12 mouse cellular contexts compared by ENCODE assay signal in the genomic region with DNA sequence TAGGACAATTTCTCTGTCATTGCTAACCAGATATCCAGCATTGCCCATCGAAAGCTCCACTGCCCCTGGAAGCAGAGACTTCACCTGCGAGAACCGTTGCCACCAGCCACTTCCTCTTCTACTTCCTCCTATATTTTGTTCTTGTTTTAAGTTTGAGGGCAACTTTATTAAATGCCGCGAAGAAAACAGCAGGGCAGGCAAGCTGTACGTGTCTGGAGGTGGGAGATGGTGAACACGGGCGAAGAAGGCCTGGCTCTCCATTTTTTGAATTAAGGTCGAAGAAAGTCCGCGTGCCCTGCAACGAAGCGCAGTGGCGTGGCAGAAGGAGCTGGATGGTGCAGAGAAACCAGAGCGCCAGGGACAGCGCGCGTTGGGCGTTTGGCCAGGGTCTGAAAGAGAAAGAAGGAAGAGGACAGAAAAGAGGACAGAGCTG. TPM values are rescaled to one million over a fixed set of nuclear protein-coding genes. Genes with fewer than 3 reads are reported as not detected.
DNase-seq lines count a peak whose midpoint lies in the region; ATAC-seq and TF ChIP-seq lines count a peak whose summit lies in the region.
"Had no signal": no experiment of that assay in that cellular context is flagged by ENCODE, and none has a peak within 500 bp of the region (broad histone marks: within the 10 kb centered on the region; RNA-seq: fewer than 3 reads in every experiment).

No protein-coding gene starts in this region.

- no peaks in the 10 kb centered on the region for H3K9me3 ChIP-seq in liver, embryonic 16.5 days (replicated peaks; ENCODE audit: control insufficient read depth, low read length)
- no peaks in the 10 kb centered on the region for H3K9me3 ChIP-seq in forebrain, embryonic 16.5 days (ENCODE audit: control insufficient read depth, low read length)
- H3K9me3 ChIP-seq: limb, embryonic 12.5 days had no signal

- no peak for TF ChIP-seq CTCF in left cerebral cortex, adult 2 months (IDR thresholded peaks at IDR 0.05)
- no peak for TF ChIP-seq CTCF in bone marrow, adult 2 months (IDR thresholded peaks at IDR 0.05; ENCODE audit: control insufficient read depth, insufficient read depth, low read length)

- peak overlapping the region; percentile 47 for H3K9ac ChIP-seq in liver, embryonic 16.5 days (ENCODE audit: low read depth, low read length)
- no peak overlapping the region for H3K9ac ChIP-seq in forebrain, embryonic 16.5 days (replicated peaks; ENCODE audit: low read depth, low read length)
- H3K9ac ChIP-seq: limb, embryonic 12.5 days had no signal

- intact Hi-C loops in left cerebral cortex, postnatal 4 days (cut with DNase I), result no loop called here
- intact Hi-C loops in left cerebral cortex, adult 2 months (cut with DNase I), result no loop called here

- peak; percentile 44 for TF ChIP-seq POLR2A in bone marrow, adult 2 months (IDR thresholded peaks at IDR 0.05; ENCODE audit: borderline replicate concordance, control insufficient read depth, low read depth, low read length)

- peak; percentile 6 for DNase-seq in left cerebral cortex, postnatal 4 days
- no peak for DNase-seq in left cerebral cortex, adult 2 months (ENCODE audit: extremely low spot score in 1 of 2, low spot score in 2 of 2)
- DNase-seq in thymus, postnatal 0 days (ENCODE audit: low spot score), result peak; percentile 52
- no peak for DNase-seq in cerebellum, adult 9-10 months
- DNase-seq in adipocyte (ENCODE audit: low spot score), result no peak
- DNase-seq: kidney, adult 11 months; retina, postnatal 1 day had no signal

- H3K4me3 ChIP-seq in left cerebral cortex, adult 2 months, result no peak overlapping the region
- peak overlapping the region; percentile 56 for H3K4me3 ChIP-seq in bone marrow, adult 2 months (replicated peaks; ENCODE audit: control insufficient read depth, low read depth, low read length)
- H3K4me3 ChIP-seq in liver, embryonic 16.5 days (ENCODE audit: low read depth, low read length), result peak overlapping the region; percentile 34
- H3K4me3 ChIP-seq in forebrain, embryonic 16.5 days (replicated peaks; ENCODE audit: low read length), result no peak overlapping the region
- H3K4me3 ChIP-seq: limb, embryonic 12.5 days had no signal

- ATAC-seq in liver, embryonic 16.5 days (ENCODE audit: low read depth), result no peak
- no peak for ATAC-seq in forebrain, embryonic 16.5 days
- ATAC-seq: Patski had no signal

- peak overlapping the region; percentile 53 for H3K4me2 ChIP-seq in liver, embryonic 16.5 days (ENCODE audit: low read depth, low read length)
- H3K4me2 ChIP-seq in forebrain, embryonic 16.5 days (ENCODE audit: low read length), result no peak overlapping the region
- H3K4me2 ChIP-seq: limb, embryonic 12.5 days had no signal

- peaks cover 9% of the 10 kb centered on the region for H3K4me1 ChIP-seq in bone marrow, adult 2 months (ENCODE audit: control insufficient read depth, insufficient read depth, low read length)
- H3K4me1 ChIP-seq in liver, embryonic 16.5 days (ENCODE audit: control insufficient read depth, low read depth, low read length), result peaks cover 42% of the 10 kb centered on the region
- H3K4me1 ChIP-seq in forebrain, embryonic 16.5 days (replicated peaks; ENCODE audit: control insufficient read depth, insufficient read depth, low read length), result no peaks in the 10 kb centered on the region

- WGBS in bone marrow, adult 2 months, result 4% methylated on average over 19 of the region's 19 CpGs
- 31% methylated on average over 19 of the region's 19 CpGs for WGBS in liver, embryonic 16.5 days (ENCODE audit: insufficient replicate concordance)
- WGBS in forebrain, embryonic 16.5 days, result 84% methylated on average over 19 of the region's 19 CpGs

- H3K27ac ChIP-seq in left cerebral cortex, adult 2 months, result no peak overlapping the region
- H3K27ac ChIP-seq in bone marrow, adult 2 months (ENCODE audit: control insufficient read depth, insufficient read depth, low read depth, low read length, poor library complexity), result peak overlapping the region; percentile 85
- peak overlapping the region; percentile 79 for H3K27ac ChIP-seq in liver, embryonic 16.5 days (ENCODE audit: low read length)
- H3K27ac ChIP-seq in forebrain, embryonic 16.5 days (ENCODE audit: low read length), result no peak overlapping the region
- H3K27ac ChIP-seq: limb, embryonic 12.5 days had no signal

- no peaks in the 10 kb centered on the region for H3K36me3 ChIP-seq in liver, embryonic 16.5 days (ENCODE audit: control insufficient read depth, insufficient read depth)
- H3K36me3 ChIP-seq in forebrain, embryonic 16.5 days (ENCODE audit: control insufficient read depth, insufficient read depth), result no peaks in the 10 kb centered on the region
- H3K36me3 ChIP-seq: limb, embryonic 12.5 days had no signal

- no peaks in the 10 kb centered on the region for H3K27me3 ChIP-seq in liver, embryonic 16.5 days (ENCODE audit: control insufficient read depth, insufficient read depth, low read depth, low read length)
- H3K27me3 ChIP-seq in forebrain, embryonic 16.5 days (replicated peaks; ENCODE audit: control insufficient read depth, insufficient read depth, low read length), result no peaks in the 10 kb centered on the region
- H3K27me3 ChIP-seq: limb, embryonic 12.5 days; Patski had no signal

RNA-seq across cellular contexts. Expression of gene Eloa, which starts 6.6 kb away (rescaled TPM):
- total RNA-seq in left cerebral cortex, postnatal 4 days (2021), result 10 to 100 TPM; 34.9 to 36.1 TPM
- total RNA-seq in left cerebral cortex, adult 2 months (2021), result 10 to 100 TPM; 25.7 to 26.8 TPM
- polyA plus RNA-seq in bone marrow, adult 2 months (2011; ENCODE audit: insufficient read depth, insufficient read length, low replicate concordance, missing spikeins), result 16.8 and 22.9 TPM in 2 replicates
- 29.1 and 29.4 TPM in 2 replicates for polyA plus RNA-seq in liver, embryonic 16.5 days (2015; fragmentation: Nextera tagmentation; extraction: Ambion mirVana)
- polyA plus RNA-seq in thymus, postnatal 0 days (2015; fragmentation: Nextera tagmentation; extraction: Ambion mirVana), result 41.5 and 45.0 TPM in 2 replicates
- polyA plus RNA-seq in forebrain, embryonic 16.5 days (2015; fragmentation: Nextera tagmentation; extraction: Ambion mirVana), result 32.5 and 36.2 TPM in 2 replicates

RNA-seq across cellular contexts. Expression of gene Rpl11, which starts 25.1 kb away (rescaled TPM):
- total RNA-seq in left cerebral cortex, postnatal 4 days (2021), result 100 to 1,000 TPM; 347 to 361 TPM
- total RNA-seq in left cerebral cortex, adult 2 months (2021), result 100 to 1,000 TPM; 271 to 308 TPM
- polyA plus RNA-seq in bone marrow, adult 2 months (2011; ENCODE audit: insufficient read depth, insufficient read length, low replicate concordance, missing spikeins), result 682 and 1,270 TPM in 2 replicates
- polyA plus RNA-seq in liver, embryonic 16.5 days (2015; fragmentation: Nextera tagmentation; extraction: Ambion mirVana), result 216 and 219 TPM in 2 replicates
- 717 and 718 TPM in 2 replicates for polyA plus RNA-seq in thymus, postnatal 0 days (2015; fragmentation: Nextera tagmentation; extraction: Ambion mirVana)
- polyA plus RNA-seq in forebrain, embryonic 16.5 days (2015; fragmentation: Nextera tagmentation; extraction: Ambion mirVana), result 281 and 302 TPM in 2 replicates

RNA-seq across cellular contexts. Expression of gene Pithd1, which starts 41.1 kb away (rescaled TPM):
- 10 to 100 TPM; 31.0 to 38.1 TPM for total RNA-seq in left cerebral cortex, postnatal 4 days (2021)
- 10 to 100 TPM; 75.9 to 95.0 TPM for total RNA-seq in left cerebral cortex, adult 2 months (2021)
- 48.2 and 49.8 TPM in 2 replicates for polyA plus RNA-seq in bone marrow, adult 2 months (2011; ENCODE audit: insufficient read depth, insufficient read length, low replicate concordance, missing spikeins)
- polyA plus RNA-seq in liver, embryonic 16.5 days (2015; fragmentation: Nextera tagmentation; extraction: Ambion mirVana), result 61.4 and 63.3 TPM in 2 replicates
- 174 and 180 TPM in 2 replicates for polyA plus RNA-seq in thymus, postnatal 0 days (2015; fragmentation: Nextera tagmentation; extraction: Ambion mirVana)
- polyA plus RNA-seq in forebrain, embryonic 16.5 days (2015; fragmentation: Nextera tagmentation; extraction: Ambion mirVana), result 56.0 and 56.1 TPM in 2 replicates

RNA-seq across cellular contexts. Expression of gene Lypla2, which starts 55.7 kb away (rescaled TPM):
- total RNA-seq in left cerebral cortex, postnatal 4 days (2021), result 100 to 1,000 TPM; 110 to 122 TPM
- total RNA-seq in left cerebral cortex, adult 2 months (2021), result 10 to 100 TPM; 92.9 to 96.7 TPM
- 34.8 and 42.1 TPM in 2 replicates for polyA plus RNA-seq in bone marrow, adult 2 months (2011; ENCODE audit: insufficient read depth, insufficient read length, low replicate concordance, missing spikeins)
- polyA plus RNA-seq in liver, embryonic 16.5 days (2015; fragmentation: Nextera tagmentation; extraction: Ambion mirVana), result 37.0 and 39.9 TPM in 2 replicates
- polyA plus RNA-seq in thymus, postnatal 0 days (2015; fragmentation: Nextera tagmentation; extraction: Ambion mirVana), result 145 and 149 TPM in 2 replicates
- 169 and 197 TPM in 2 replicates for polyA plus RNA-seq in forebrain, embryonic 16.5 days (2015; fragmentation: Nextera tagmentation; extraction: Ambion mirVana)

Comparison
In these comparisons a context has a peak if more than half of its experiments do, and no peak if none do; other contexts are left out.
1. DNase-seq: peak in left cerebral cortex, postnatal 4 days (single experiment) and thymus, postnatal 0 days (single experiment); none in left cerebral cortex, adult 2 months (0 of 2), cerebellum, adult 9-10 months (single experiment) and adipocyte (single experiment).
2. H3K27ac ChIP-seq: peak in bone marrow, adult 2 months (single experiment) and liver, embryonic 16.5 days (single experiment); none in left cerebral cortex, adult 2 months (single experiment) and forebrain, embryonic 16.5 days (single experiment).
3. H3K4me3 ChIP-seq: peak in bone marrow, adult 2 months (single experiment) and liver, embryonic 16.5 days (single experiment); none in left cerebral cortex, adult 2 months (single experiment) and forebrain, embryonic 16.5 days (single experiment).